Mouse (Mus musculus): ENCODE results near the gene Sbk1. TPM values are rescaled to one million over a fixed set of nuclear protein-coding genes. Genes with fewer than 3 reads are reported as not detected.

Gene Sbk1
- polyA plus RNA-seq (2016; fragmentation: Nextera tagmentation; extraction: Ambion mirVana) = 4.2 and 5.0 TPM in 2 replicates

DNA sequence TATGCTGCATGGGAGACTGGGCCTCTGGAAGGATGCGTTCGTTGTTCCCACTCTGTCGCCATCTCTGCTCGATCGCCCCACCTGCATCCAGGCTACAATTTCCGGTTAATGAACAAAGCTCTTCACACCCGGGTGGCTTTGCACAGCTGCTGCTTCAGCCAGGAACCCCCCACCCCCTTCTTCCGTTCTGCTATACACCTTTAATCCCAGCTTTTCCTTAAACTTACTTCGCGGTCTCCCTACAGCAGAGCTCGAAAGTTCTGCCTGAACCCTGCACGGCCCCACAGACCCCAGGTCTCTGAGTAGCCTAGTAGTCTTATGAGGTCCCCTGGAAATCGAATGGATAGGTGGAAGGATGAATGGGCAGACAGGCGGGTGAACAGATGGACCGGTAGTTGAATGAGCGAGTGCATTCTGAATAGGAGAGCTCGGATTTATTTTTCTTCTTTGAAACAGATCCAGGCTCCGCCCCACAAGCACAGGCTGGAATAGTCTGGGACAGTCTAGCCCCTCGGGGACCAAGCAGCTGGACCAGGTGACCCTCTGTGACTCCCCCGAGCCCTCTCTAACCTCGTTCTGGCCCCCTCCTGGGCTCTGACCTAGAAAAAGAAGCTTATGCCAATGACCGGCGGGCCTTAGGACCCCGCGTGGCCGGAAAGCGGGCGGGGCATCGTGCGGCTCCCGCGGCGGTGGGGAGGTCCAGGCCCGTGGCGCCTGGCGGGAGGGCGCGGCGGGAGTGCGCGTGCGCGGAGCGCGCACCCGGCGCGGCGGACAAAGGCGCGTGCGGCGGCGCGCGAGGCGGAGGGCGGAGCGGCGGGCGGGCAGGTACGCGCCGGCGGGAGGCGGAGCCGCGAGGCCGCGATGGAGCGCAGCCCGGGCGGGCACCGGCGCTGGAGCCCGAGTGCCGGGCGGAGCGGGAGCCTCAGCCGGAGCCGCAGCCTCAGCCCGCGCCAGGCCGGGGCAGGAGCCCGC is at the start of gene Sbk1:
TSS of gene Sbk1 (plus strand) at position 908 of the 972 bp plus-strand sequence.
- H3K9ac ChIP-seq = peak within 1 kb of the TSS; percentile 71
- no peaks in the 10 kb centered on the region for H3K9me3 ChIP-seq (replicated peaks)
- WGBS (ENCODE audit: insufficient replicate concordance) = 1% methylated on average over 71 of the region's 85 CpGs
- peaks cover 24% of the 10 kb centered on the region for H3K4me1 ChIP-seq
- peak within 1 kb of the TSS; percentile 45; the same call in 1 of the 2 replicates for H3K27ac ChIP-seq
- peak within 1 kb of the TSS; percentile 66 for H3K4me3 ChIP-seq
- peaks cover 100% of the 10 kb centered on the region for H3K27me3 ChIP-seq (replicated peaks)
- H3K36me3 ChIP-seq = no peaks in the 10 kb centered on the region
- peak; percentile 83 for ATAC-seq
- H3K4me2 ChIP-seq = peak within 1 kb of the TSS; percentile 96

GRCm38 (mm10) chr7:126222753-126223152 is 49.7 kb upstream of the Sbk1 start:
- no peak for ATAC-seq
- H3K9ac ChIP-seq = no peak overlapping the region
- no peak overlapping the region for H3K27ac ChIP-seq
- 68% methylated on average over 3 of the region's 3 CpGs for WGBS (ENCODE audit: insufficient replicate concordance)
- no peaks in the 10 kb centered on the region for H3K36me3 ChIP-seq
- H3K9me3 ChIP-seq (replicated peaks) = no peaks in the 10 kb centered on the region
- peaks cover 14% of the 10 kb centered on the region for H3K27me3 ChIP-seq (replicated peaks)
- H3K4me2 ChIP-seq = no peak overlapping the region
- H3K4me1 ChIP-seq = no peaks in the 10 kb centered on the region
- no peak overlapping the region for H3K4me3 ChIP-seq

DNA sequence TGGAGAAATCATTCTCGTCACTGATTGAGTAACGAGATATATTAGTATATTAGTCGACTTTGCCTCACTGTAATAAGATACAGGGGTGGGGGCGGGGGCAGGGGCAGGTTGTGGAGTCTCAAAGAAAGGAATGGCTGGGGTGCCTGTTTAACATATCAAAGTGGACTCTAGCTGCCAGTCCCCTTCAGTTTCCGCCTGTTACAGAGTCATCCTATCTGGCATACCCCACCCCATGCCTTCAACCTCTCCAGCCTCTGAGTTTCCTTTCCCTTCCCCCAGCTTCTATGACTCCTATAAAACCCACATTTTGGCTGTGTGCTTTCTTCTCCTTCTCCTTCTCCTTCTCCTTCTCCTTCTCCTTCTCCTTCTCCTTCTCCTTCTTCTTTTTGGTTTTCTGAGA is 46.3 kb upstream of the Sbk1 start:
- Histone ChIP-seq H3K9me3 (replicated peaks) (no peaks in the 10 kb centered on the region), H3K36me3 (no peaks in the 10 kb centered on the region), H3K9ac (no peak overlapping the region), H3K4me2 (no peak overlapping the region), H3K27ac (no peak overlapping the region), H3K4me1 (peaks cover 7% of the 10 kb centered on the region; the same call in 1 of the 2 replicates), H3K27me3 (replicated peaks) (peaks cover 14% of the 10 kb centered on the region), H3K4me3 (no peak overlapping the region)
- 49% methylated on average over 5 of the region's 5 CpGs for WGBS (ENCODE audit: insufficient replicate concordance)
- ATAC-seq = no peak

DNA sequence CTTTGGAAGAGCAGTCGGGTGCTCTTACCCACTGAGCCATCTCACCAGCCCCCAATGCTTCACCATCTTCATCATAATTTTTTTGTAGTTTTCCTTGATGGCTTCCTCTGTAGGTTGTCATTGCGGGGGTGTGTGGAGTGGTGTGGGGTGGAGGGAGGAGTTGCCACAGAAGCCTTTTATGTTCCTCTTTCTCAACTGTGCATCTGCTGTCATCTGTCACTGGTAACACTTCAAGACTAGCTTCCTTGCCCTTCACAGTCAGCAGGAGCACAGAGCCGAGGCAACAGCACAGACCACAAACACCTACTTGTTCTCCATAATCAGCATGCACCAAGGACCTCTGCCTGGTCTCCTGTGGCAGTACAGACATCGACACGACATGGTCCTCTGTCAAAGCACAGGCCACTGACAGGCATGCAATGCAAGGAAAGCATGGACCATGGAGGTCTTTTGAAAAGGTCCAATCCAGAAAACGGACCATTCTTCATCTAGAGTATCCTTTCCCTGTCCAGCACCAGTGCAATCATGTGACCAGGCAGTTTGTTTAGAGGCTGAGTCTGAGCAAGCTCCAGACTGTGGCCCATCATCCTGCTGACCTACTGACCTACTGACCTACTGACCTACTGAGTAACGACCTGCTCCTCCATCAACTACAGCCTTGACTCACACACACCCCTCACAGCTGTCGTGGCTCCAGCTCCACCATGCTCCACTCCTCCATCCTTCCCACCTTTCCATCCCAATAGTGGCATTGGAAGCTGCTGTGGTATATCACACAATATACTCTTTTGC is 41.9 kb upstream of the Sbk1 start:
- peak; percentile 30 for ATAC-seq
- Histone ChIP-seq H3K9me3 (replicated peaks) (no peaks in the 10 kb centered on the region), H3K27me3 (replicated peaks) (peaks cover under 1% of the 10 kb centered on the region; the same call in 1 of the 2 replicates), H3K4me1 (peaks cover 7% of the 10 kb centered on the region; the same call in 1 of the 2 replicates), H3K36me3 (no peaks in the 10 kb centered on the region), H3K4me3 (no peak overlapping the region), H3K27ac (no peak overlapping the region), H3K4me2 (no peak overlapping the region), H3K9ac (no peak overlapping the region)
- 28% methylated on average over 8 of the region's 8 CpGs for WGBS (ENCODE audit: insufficient replicate concordance)

DNA sequence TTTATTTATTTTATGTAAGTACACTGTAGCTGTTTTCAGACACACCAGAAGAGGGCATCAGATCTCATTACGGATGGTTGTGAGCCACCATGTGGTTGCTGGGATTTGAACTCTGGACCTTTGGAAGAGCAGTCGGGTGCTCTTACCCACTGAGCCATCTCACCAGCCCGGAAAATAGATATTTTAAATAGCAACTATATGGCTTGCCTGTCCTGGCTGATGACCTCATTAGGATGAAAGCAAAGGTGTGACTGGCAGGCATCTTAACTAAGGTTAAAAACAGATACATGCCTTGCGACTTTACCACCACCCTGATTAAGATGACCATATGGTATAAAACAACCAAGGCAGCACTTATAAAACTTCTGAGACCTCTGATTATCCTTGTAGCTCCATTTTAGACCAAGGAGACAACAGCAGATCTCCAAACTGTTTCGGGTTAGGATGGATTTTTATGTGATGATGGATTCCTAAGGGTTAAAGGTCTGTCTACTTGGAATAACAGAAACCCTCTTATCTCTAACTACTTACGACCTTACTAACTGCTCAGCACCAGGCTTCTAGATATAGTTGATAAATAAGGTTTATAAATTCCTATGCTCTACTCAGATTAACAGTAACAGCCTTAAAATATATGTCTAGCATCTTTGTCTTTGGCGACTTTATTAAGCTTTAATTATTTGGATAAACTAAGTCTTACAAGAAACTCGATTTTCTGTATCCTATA is 39.9 kb upstream of the Sbk1 start:
- Histone ChIP-seq H3K4me1 (peaks cover 23% of the 10 kb centered on the region), H3K9me3 (replicated peaks) (no peaks in the 10 kb centered on the region), H3K27me3 (replicated peaks) (no peaks in the 10 kb centered on the region), H3K27ac (no peak overlapping the region), H3K36me3 (no peaks in the 10 kb centered on the region), H3K4me2 (no peak overlapping the region), H3K9ac (no peak overlapping the region), H3K4me3 (no peak overlapping the region)
- ATAC-seq = no peak
- WGBS (ENCODE audit: insufficient replicate concordance) = 57% methylated on average over 8 of the region's 8 CpGs

DNA sequence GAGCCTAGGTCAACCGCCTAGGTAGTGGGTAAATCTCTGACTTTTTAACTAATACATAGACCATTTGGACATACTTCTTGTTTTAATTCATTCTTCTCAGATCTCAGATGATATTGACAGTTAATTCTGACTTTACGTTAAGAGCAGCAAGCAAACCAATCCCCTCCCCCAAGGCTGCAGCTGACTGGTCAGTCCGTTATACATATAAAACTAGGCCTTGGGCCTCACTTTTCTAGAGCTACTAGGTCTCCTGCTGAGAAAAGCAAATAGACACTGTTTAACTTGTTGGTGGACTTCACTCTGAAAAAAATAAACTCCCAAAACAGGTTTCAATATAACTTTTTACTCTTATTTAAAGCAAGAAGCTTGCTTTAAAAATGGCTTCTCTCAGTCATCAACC is 37.8 kb upstream of the Sbk1 start:
- Histone ChIP-seq H3K4me1 (peaks cover 24% of the 10 kb centered on the region), H3K4me2 (no peak overlapping the region), H3K9ac (no peak overlapping the region), H3K27me3 (replicated peaks) (no peaks in the 10 kb centered on the region), H3K36me3 (no peaks in the 10 kb centered on the region), H3K4me3 (no peak overlapping the region), H3K9me3 (replicated peaks) (no peaks in the 10 kb centered on the region), H3K27ac (no peak overlapping the region)
- ATAC-seq = no peak
- 76% methylated on average over 3 of the region's 3 CpGs for WGBS (ENCODE audit: insufficient replicate concordance)

DNA sequence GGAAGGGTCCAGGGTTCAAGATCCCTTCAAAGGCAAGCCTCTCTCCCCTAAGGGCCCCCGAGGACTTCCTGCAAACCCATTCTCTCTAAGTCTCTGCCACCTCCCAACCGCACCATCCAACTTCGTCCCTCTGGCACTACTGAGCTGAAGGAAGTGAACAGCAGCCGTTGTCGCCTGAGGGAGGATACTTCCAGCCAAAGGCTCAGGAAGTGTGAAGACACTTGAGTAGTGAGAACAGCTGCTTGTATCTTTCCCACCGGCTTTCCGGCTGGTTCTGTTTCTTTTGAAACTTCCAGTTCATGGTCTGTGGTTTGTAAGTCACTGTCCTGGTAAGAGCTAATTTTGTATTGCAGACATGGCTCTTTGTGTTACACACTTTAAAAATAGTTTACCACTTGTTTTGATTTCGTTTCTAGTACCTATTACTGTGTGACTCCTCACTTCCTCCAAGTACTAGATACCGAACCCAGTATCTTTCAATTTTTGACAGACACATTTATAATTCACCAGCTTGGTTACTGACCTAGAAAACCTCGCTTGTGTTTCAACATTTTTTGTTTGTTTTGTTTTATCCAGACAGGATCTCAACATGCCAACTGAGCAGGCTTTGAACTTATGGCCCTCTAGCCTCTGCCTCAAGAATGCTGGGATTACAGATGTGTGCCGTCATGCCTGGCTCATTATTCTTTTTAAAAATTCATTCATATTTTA is 36.2 kb upstream of the Sbk1 start:
- no peak overlapping the region for H3K4me2 ChIP-seq
- no peak overlapping the region for H3K27ac ChIP-seq
- no peak overlapping the region for H3K4me3 ChIP-seq
- no peaks in the 10 kb centered on the region for H3K27me3 ChIP-seq (replicated peaks)
- H3K4me1 ChIP-seq = peaks cover 23% of the 10 kb centered on the region
- no peak for ATAC-seq
- H3K9me3 ChIP-seq (replicated peaks) = no peaks in the 10 kb centered on the region
- WGBS (ENCODE audit: insufficient replicate concordance) = 33% methylated on average over 11 of the region's 11 CpGs
- H3K36me3 ChIP-seq = no peaks in the 10 kb centered on the region
- H3K9ac ChIP-seq = no peak overlapping the region

- H3K27ac ChIP-seq = no peak overlapping the region
- H3K27me3 ChIP-seq (replicated peaks) = no peaks in the 10 kb centered on the region
- H3K9ac ChIP-seq = no peak overlapping the region
- peak; percentile 58 for ATAC-seq
- no peak overlapping the region for H3K4me3 ChIP-seq
- WGBS (ENCODE audit: insufficient replicate concordance) = 31% methylated on average over 5 of the region's 5 CpGs
- no peaks in the 10 kb centered on the region for H3K9me3 ChIP-seq (replicated peaks)
- H3K4me2 ChIP-seq = no peak overlapping the region
- peaks cover 23% of the 10 kb centered on the region for H3K4me1 ChIP-seq
- H3K36me3 ChIP-seq = no peaks in the 10 kb centered on the region
Measured at GRCm38 (mm10) chr7:126236794-126237192, 35.6 kb upstream of the Sbk1 start.

GRCm38 (mm10) chr7:126240814-126241360 is 31.5 kb upstream of the Sbk1 start:
- H3K4me3 ChIP-seq = no peak overlapping the region
- WGBS (ENCODE audit: insufficient replicate concordance) = 46% methylated on average over 14 of the region's 14 CpGs

GRCm38 (mm10) chr7:126244168-126244750 is 28.2 kb upstream of the Sbk1 start:
- H3K9me3 ChIP-seq (replicated peaks) = no peaks in the 10 kb centered on the region
- 42% methylated on average over 6 of the region's 6 CpGs for WGBS (ENCODE audit: insufficient replicate concordance)
- no peak overlapping the region for H3K4me2 ChIP-seq
- H3K27me3 ChIP-seq (replicated peaks) = peaks cover 29% of the 10 kb centered on the region
- H3K4me3 ChIP-seq = no peak overlapping the region
- ATAC-seq = no peak
- H3K36me3 ChIP-seq = no peaks in the 10 kb centered on the region
- H3K9ac ChIP-seq = no peak overlapping the region
- no peak overlapping the region for H3K27ac ChIP-seq
- 0 out of 2 replicates have a peak, but pooled peaks cover 11% of the 10 kb centered on the region for H3K4me1 ChIP-seq

More at GRCm38 (mm10) chr7:126240814-126241360, 31.5 kb upstream of the Sbk1 start:
- Histone ChIP-seq H3K27me3 (replicated peaks) (no peaks in the 10 kb centered on the region), H3K4me1 (peaks cover 22% of the 10 kb centered on the region), H3K4me2 (no peak overlapping the region), H3K9me3 (replicated peaks) (no peaks in the 10 kb centered on the region), H3K36me3 (no peaks in the 10 kb centered on the region), H3K9ac (no peak overlapping the region), H3K27ac (no peak overlapping the region)
- ATAC-seq = peak; percentile 69

Measured in liver, embryonic 12.5 days (tissue).